Mouse (Mus musculus): ENCODE results near the gene Tspo. TPM values are rescaled to one million over a fixed set of nuclear protein-coding genes. Genes with fewer than 3 reads are reported as not detected.

Gene Tspo
- polyA plus RNA-seq, 1 experiment, result 257 TPM

GRCm38 (mm10) chr15:83541647-83542287, 21.6 kb upstream of the Tspo start:
- TF ChIP-seq CTCF (IDR thresholded peaks at IDR 0.05; ENCODE audit: extremely low read depth, insufficient read depth, insufficient read length, insufficient replicate concordance) (no peak), POLR2A (IDR thresholded peaks at IDR 0.05; ENCODE audit: low read depth, low read length) (no peak)
- H3K27ac ChIP-seq (ENCODE audit: insufficient read depth, low read length), result no peak overlapping the region
- peaks cover 10% of the 10 kb centered on the region for H3K36me3 ChIP-seq (ENCODE audit: control insufficient read depth, insufficient read depth, low read length)
- no peak for DNase-seq (ENCODE audit: low read depth in 1 of 2, low spot score in 2 of 2)
- 76% methylated on average over 9 of the region's 9 CpGs for WGBS
- H3K4me3 ChIP-seq (ENCODE audit: extremely low read depth, insufficient read depth, insufficient read length), result no peak overlapping the region
- H3K4me1 ChIP-seq (ENCODE audit: control insufficient read depth, insufficient read depth, insufficient read length), result no peaks in the 10 kb centered on the region
- H3K27me3 ChIP-seq (ENCODE audit: control insufficient read depth, insufficient read depth, low read length), result no peaks in the 10 kb centered on the region

GRCm38 (mm10) chr15:83546029-83546428, 17.4 kb upstream of the Tspo start:
- 84% methylated on average over 7 of the region's 7 CpGs for WGBS
- Histone ChIP-seq H3K27ac (ENCODE audit: insufficient read depth, low read length) (no peak overlapping the region), H3K4me1 (ENCODE audit: control insufficient read depth, insufficient read depth, insufficient read length) (no peaks in the 10 kb centered on the region), H3K36me3 (ENCODE audit: control insufficient read depth, insufficient read depth, low read length) (peaks cover 29% of the 10 kb centered on the region), H3K4me3 (ENCODE audit: extremely low read depth, insufficient read depth, insufficient read length) (no peak overlapping the region), H3K27me3 (ENCODE audit: control insufficient read depth, insufficient read depth, low read length) (no peaks in the 10 kb centered on the region)
- TF ChIP-seq CTCF (IDR thresholded peaks at IDR 0.05; ENCODE audit: extremely low read depth, insufficient read depth, insufficient read length, insufficient replicate concordance), result no peak
- TF ChIP-seq POLR2A (IDR thresholded peaks at IDR 0.05; ENCODE audit: low read depth, low read length), result no peak
- DNase-seq (ENCODE audit: low read depth in 1 of 2, low spot score in 2 of 2), result no peak

GRCm38 (mm10) chr15:83547144-83547543, 16.2 kb upstream of the Tspo start:
- no peak overlapping the region for H3K27ac ChIP-seq (ENCODE audit: insufficient read depth, low read length)

GRCm38 (mm10) chr15:83550137-83550536, 13.3 kb upstream of the Tspo start:
- Histone ChIP-seq H3K27ac (ENCODE audit: insufficient read depth, low read length) (no peak overlapping the region), H3K36me3 (ENCODE audit: control insufficient read depth, insufficient read depth, low read length) (peaks cover 29% of the 10 kb centered on the region), H3K27me3 (ENCODE audit: control insufficient read depth, insufficient read depth, low read length) (no peaks in the 10 kb centered on the region), H3K4me1 (ENCODE audit: control insufficient read depth, insufficient read depth, insufficient read length) (no peaks in the 10 kb centered on the region), H3K4me3 (ENCODE audit: extremely low read depth, insufficient read depth, insufficient read length) (no peak overlapping the region)
- TF ChIP-seq CTCF (IDR thresholded peaks at IDR 0.05; ENCODE audit: extremely low read depth, insufficient read depth, insufficient read length, insufficient replicate concordance) (no peak), POLR2A (IDR thresholded peaks at IDR 0.05; ENCODE audit: low read depth, low read length) (no peak)
- 85% methylated on average over 2 of the region's 2 CpGs for WGBS
- no peak for DNase-seq (ENCODE audit: low read depth in 1 of 2, low spot score in 2 of 2)

More at GRCm38 (mm10) chr15:83547144-83547543, 16.2 kb upstream of the Tspo start:
- WGBS, result 92% methylated on average over 8 of the region's 8 CpGs
- no peak overlapping the region for H3K4me3 ChIP-seq (ENCODE audit: extremely low read depth, insufficient read depth, insufficient read length)
- H3K4me1 ChIP-seq (ENCODE audit: control insufficient read depth, insufficient read depth, insufficient read length), result no peaks in the 10 kb centered on the region
- peaks cover 29% of the 10 kb centered on the region for H3K36me3 ChIP-seq (ENCODE audit: control insufficient read depth, insufficient read depth, low read length)
- no peaks in the 10 kb centered on the region for H3K27me3 ChIP-seq (ENCODE audit: control insufficient read depth, insufficient read depth, low read length)
- TF ChIP-seq POLR2A (IDR thresholded peaks at IDR 0.05; ENCODE audit: low read depth, low read length) (no peak), CTCF (IDR thresholded peaks at IDR 0.05; ENCODE audit: extremely low read depth, insufficient read depth, insufficient read length, insufficient replicate concordance) (no peak)
- no peak for DNase-seq (ENCODE audit: low read depth in 1 of 2, low spot score in 2 of 2)

- DNase-seq (ENCODE audit: low read depth in 1 of 2, low spot score in 2 of 2), result no peak
- no peak overlapping the region for H3K4me3 ChIP-seq (ENCODE audit: extremely low read depth, insufficient read depth, insufficient read length)
- peaks cover 2% of the 10 kb centered on the region; the same call in 1 of the 2 replicates for H3K36me3 ChIP-seq (ENCODE audit: control insufficient read depth, insufficient read depth, low read length)
- no peak for TF ChIP-seq CTCF (IDR thresholded peaks at IDR 0.05; ENCODE audit: extremely low read depth, insufficient read depth, insufficient read length, insufficient replicate concordance)
- TF ChIP-seq POLR2A (IDR thresholded peaks at IDR 0.05; ENCODE audit: low read depth, low read length), result no peak
- no peaks in the 10 kb centered on the region for H3K27me3 ChIP-seq (ENCODE audit: control insufficient read depth, insufficient read depth, low read length)
- H3K4me1 ChIP-seq (ENCODE audit: control insufficient read depth, insufficient read depth, insufficient read length), result peaks cover 5% of the 10 kb centered on the region; the same call in 1 of the 2 replicates
- no peak overlapping the region for H3K27ac ChIP-seq (ENCODE audit: insufficient read depth, low read length)
These were observed 9.6 kb upstream of the Tspo start for GRCm38 (mm10) chr15:83553831-83554230.

GRCm38 (mm10) chr15:83555161-83555974, 8.0 kb upstream of the Tspo start:
- no peaks in the 10 kb centered on the region for H3K27me3 ChIP-seq (ENCODE audit: control insufficient read depth, insufficient read depth, low read length)
- WGBS, result under 1% methylated on average over 73 of the region's 74 CpGs
- peak overlapping the region; percentile 91 for H3K27ac ChIP-seq (ENCODE audit: insufficient read depth, low read length)
- DNase-seq (ENCODE audit: low read depth in 1 of 2, low spot score in 2 of 2), result peak; percentile 64 to 83
- TF ChIP-seq CTCF (IDR thresholded peaks at IDR 0.05; ENCODE audit: extremely low read depth, insufficient read depth, insufficient read length, insufficient replicate concordance) (no peak), POLR2A (IDR thresholded peaks at IDR 0.05; ENCODE audit: low read depth, low read length) (peak; percentile 59)
- H3K36me3 ChIP-seq (ENCODE audit: control insufficient read depth, insufficient read depth, low read length), result no peaks in the 10 kb centered on the region; the same call in 1 of the 2 replicates
- peaks cover 5% of the 10 kb centered on the region; the same call in 1 of the 2 replicates for H3K4me1 ChIP-seq (ENCODE audit: control insufficient read depth, insufficient read depth, insufficient read length)
- H3K4me3 ChIP-seq (ENCODE audit: extremely low read depth, insufficient read depth, insufficient read length), result peak overlapping the region; percentile 95
